Mouse (Mus musculus): Measurements from ENCODE around the gene Nt5c2. TPM values are rescaled to one million over a fixed set of nuclear protein-coding genes. Genes with fewer than 3 reads are reported as not detected.

The Nt5c2 gene
- polyA plus RNA-seq, 1 experiment from 2014 or later: 73.5 TPM

DNA sequence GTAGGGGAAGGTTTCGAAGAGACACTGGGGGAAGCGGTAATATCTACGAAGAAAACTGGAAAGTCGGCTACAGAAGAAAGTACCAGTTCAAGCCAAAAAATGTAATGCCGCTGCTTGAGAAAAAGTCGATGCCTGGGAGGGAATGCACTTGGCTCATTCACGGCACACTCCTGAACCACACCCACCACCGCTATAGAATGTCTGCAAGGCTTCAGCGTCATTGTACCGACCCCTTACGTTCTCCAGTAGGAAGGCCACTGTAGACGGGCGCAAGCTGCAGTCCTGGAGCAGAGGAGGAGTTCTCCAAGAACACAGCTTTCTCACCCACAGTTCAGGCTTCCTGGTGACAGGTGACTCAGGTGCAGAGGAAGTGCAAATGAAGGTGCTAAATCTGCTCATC, 8.6 kb upstream of the Nt5c2 start:
- no peak overlapping the region for H3K4me3 ChIP-seq (ENCODE audit: low read depth, low read length)
- no peak overlapping the region for H3K27ac ChIP-seq (ENCODE audit: low read depth, low read length)
- ATAC-seq (ENCODE audit: low FRiP score) (no peak), DNase-seq (ENCODE audit: low spot score, missing footprints) (no peak)
- H3K27me3 ChIP-seq (ENCODE audit: control insufficient read depth, insufficient read depth, low read length): no peaks in the 10 kb centered on the region
- 90% methylated on average over 13 of the region's 13 CpGs for WGBS
- no peaks in the 10 kb centered on the region for H3K36me3 ChIP-seq (ENCODE audit: control insufficient read depth, insufficient read depth, low read length)
- H3K9me3 ChIP-seq (ENCODE audit: control insufficient read depth, low read length): no peaks in the 10 kb centered on the region
- no peak overlapping the region for H3K9ac ChIP-seq (ENCODE audit: low read length)
- H3K4me2 ChIP-seq: no peak overlapping the region
- H3K4me1 ChIP-seq (ENCODE audit: control insufficient read depth, insufficient read depth, low read length): peaks cover 2% of the 10 kb centered on the region; the same call in 1 of the 2 replicates

DNA sequence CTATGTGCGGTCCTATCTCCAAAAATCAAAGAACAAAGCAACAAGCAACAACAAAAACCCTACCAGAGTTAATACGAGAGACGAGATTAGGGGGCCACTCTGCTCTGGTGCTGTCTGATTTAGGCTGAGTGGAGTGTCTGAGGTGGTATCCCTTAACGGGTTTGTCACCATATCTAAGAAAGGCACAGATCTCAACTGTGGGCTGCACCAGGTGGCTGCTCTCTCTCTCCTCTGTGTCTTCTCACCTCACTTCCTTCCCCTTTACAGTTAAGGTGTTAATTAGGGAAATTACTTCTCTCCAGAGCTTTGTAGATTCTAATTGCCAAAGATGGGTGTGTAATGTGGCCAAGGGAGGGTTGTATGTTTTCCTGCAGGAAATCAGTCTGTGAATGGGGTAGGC, 7.8 kb upstream of the Nt5c2 start:
- Histone ChIP-seq H3K9ac (ENCODE audit: low read length) (no peak overlapping the region), H3K27me3 (ENCODE audit: control insufficient read depth, insufficient read depth, low read length) (no peaks in the 10 kb centered on the region), H3K9me3 (ENCODE audit: control insufficient read depth, low read length) (no peaks in the 10 kb centered on the region), H3K4me2 (no peak overlapping the region), H3K4me3 (ENCODE audit: low read depth, low read length) (no peak overlapping the region), H3K36me3 (ENCODE audit: control insufficient read depth, insufficient read depth, low read length) (no peaks in the 10 kb centered on the region), H3K4me1 (ENCODE audit: control insufficient read depth, insufficient read depth, low read length) (peaks cover 2% of the 10 kb centered on the region; the same call in 1 of the 2 replicates), H3K27ac (ENCODE audit: low read depth, low read length) (no peak overlapping the region)
- ATAC-seq (ENCODE audit: low FRiP score) (no peak), DNase-seq (ENCODE audit: low spot score, missing footprints) (no peak)
- WGBS: 91% methylated on average over 4 of the region's 4 CpGs

DNA sequence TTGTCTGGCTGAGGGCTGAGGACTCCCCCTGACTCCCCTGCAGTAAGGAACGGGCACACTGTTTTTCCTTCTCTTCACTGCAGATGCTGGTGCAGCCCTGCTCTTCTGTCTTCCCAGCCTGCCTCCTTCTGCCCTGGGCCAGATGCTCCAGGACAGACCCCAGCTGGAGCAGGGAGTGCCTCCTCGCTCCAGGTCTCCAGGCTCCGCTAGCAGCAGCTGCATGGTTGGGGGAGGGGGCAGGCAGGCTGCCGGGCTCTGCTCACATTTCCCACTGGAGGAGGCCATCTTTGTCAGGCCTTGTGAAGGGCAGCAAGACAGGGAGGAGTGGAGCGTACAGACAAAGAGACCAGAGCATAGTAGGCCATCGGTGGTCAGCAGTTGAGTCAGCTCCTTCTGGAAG, 4.4 kb upstream of the Nt5c2 start:
- WGBS: 22% methylated on average over 6 of the region's 6 CpGs
- Histone ChIP-seq H3K9me3 (ENCODE audit: control insufficient read depth, low read length) (no peaks in the 10 kb centered on the region), H3K4me1 (ENCODE audit: control insufficient read depth, insufficient read depth, low read length) (peaks cover 13% of the 10 kb centered on the region), H3K27ac (ENCODE audit: low read depth, low read length) (peak overlapping the region; percentile 47), H3K36me3 (ENCODE audit: control insufficient read depth, insufficient read depth, low read length) (no peaks in the 10 kb centered on the region), H3K27me3 (ENCODE audit: control insufficient read depth, insufficient read depth, low read length) (peaks cover 20% of the 10 kb centered on the region), H3K4me2 (peak overlapping the region; percentile 41), H3K4me3 (ENCODE audit: low read depth, low read length) (peak overlapping the region; percentile 27), H3K9ac (ENCODE audit: low read length) (peak overlapping the region; percentile 42; the same call in 1 of the 2 replicates)
- peak; percentile 67 for ATAC-seq (ENCODE audit: low FRiP score)
- no peak for DNase-seq (ENCODE audit: low spot score, missing footprints)

DNA sequence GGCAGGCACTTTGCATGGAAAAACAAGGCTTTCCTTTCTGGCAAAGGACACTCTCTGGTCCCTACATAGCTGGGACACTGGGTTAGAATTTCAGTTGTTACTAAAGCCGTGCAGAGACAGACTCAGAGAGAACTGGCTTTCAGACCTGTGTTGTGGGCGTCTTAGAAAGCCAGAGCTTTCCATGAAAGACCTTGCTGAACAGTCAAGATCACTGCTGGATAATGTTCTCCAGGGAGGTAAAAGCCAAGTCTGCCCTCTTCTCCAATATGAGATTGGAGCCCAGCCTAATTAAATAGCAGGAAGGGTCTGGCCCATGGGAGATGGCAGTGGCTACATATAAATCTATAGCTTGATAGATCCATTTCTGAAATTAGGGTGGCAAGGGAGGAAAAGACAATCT, 3.4 kb upstream of the Nt5c2 start:
- Histone ChIP-seq H3K9me3 (ENCODE audit: control insufficient read depth, low read length) (no peaks in the 10 kb centered on the region), H3K36me3 (ENCODE audit: control insufficient read depth, insufficient read depth, low read length) (no peaks in the 10 kb centered on the region), H3K4me2 (peak overlapping the region; percentile 41), H3K27ac (ENCODE audit: low read depth, low read length) (peak overlapping the region; percentile 46), H3K9ac (ENCODE audit: low read length) (peak overlapping the region; percentile 32), H3K27me3 (ENCODE audit: control insufficient read depth, insufficient read depth, low read length) (peaks cover 30% of the 10 kb centered on the region), H3K4me3 (ENCODE audit: low read depth, low read length) (peak overlapping the region; percentile 27), H3K4me1 (ENCODE audit: control insufficient read depth, insufficient read depth, low read length) (peaks cover 13% of the 10 kb centered on the region)
- 38% methylated on average over 2 of the region's 2 CpGs for WGBS
- DNase-seq (ENCODE audit: low spot score, missing footprints): peak; percentile 83
- ATAC-seq (ENCODE audit: low FRiP score): no peak

DNA sequence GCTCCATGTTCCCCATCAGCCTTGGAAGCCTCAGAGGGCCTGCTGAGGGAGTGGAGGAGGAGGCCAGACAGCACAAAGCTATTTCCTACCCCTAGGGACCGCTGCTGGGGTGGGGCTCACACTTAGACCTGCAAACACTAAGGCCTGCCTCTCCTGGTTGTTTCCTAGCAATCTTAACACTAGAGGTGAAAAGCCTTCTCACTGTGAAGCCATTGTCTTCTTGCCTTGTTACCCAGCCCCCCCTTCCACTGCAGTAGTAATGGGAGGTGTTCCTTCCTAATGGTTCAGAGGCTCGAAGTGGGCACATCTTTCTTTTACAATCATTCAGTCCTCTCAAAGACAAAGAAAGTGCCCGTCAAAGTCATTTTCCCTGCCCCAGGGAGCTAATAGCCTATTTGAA, 2.9 kb upstream of the Nt5c2 start:
- ATAC-seq (ENCODE audit: low FRiP score) (no peak), DNase-seq (ENCODE audit: low spot score, missing footprints) (peak; percentile 67)
- Histone ChIP-seq H3K4me3 (ENCODE audit: low read depth, low read length) (peak overlapping the region; percentile 27), H3K27me3 (ENCODE audit: control insufficient read depth, insufficient read depth, low read length) (peaks cover 35% of the 10 kb centered on the region), H3K36me3 (ENCODE audit: control insufficient read depth, insufficient read depth, low read length) (no peaks in the 10 kb centered on the region), H3K9me3 (ENCODE audit: control insufficient read depth, low read length) (no peaks in the 10 kb centered on the region), H3K27ac (ENCODE audit: low read depth, low read length) (peak overlapping the region; percentile 46), H3K4me1 (ENCODE audit: control insufficient read depth, insufficient read depth, low read length) (peaks cover 13% of the 10 kb centered on the region), H3K9ac (ENCODE audit: low read length) (peak overlapping the region; percentile 32), H3K4me2 (peak overlapping the region; percentile 41)
- 6% methylated on average over 3 of the region's 3 CpGs for WGBS

DNA sequence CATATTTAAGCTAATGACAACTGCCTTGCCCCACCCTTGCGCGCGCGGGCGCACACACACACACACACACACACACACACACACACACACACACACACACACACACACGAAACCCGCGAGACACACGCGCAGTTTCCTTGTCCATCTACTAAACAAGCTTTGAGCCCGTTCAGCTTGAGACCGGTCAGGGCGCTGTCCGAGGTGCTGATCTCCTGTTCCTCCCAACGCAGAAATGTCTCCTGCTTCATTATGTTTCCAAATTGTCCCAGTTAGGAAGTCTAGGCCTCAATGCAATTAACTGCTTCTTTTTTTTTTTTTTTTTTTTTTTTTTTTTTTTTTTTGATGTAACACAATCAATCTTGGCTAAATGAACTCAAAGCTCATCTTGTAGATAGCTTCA, 1.5 kb upstream of the Nt5c2 start:
- H3K27me3 ChIP-seq (ENCODE audit: control insufficient read depth, insufficient read depth, low read length): peaks cover 39% of the 10 kb centered on the region
- H3K9me3 ChIP-seq (ENCODE audit: control insufficient read depth, low read length): no peaks in the 10 kb centered on the region
- WGBS: under 1% methylated on average over 15 of the region's 15 CpGs

DNA sequence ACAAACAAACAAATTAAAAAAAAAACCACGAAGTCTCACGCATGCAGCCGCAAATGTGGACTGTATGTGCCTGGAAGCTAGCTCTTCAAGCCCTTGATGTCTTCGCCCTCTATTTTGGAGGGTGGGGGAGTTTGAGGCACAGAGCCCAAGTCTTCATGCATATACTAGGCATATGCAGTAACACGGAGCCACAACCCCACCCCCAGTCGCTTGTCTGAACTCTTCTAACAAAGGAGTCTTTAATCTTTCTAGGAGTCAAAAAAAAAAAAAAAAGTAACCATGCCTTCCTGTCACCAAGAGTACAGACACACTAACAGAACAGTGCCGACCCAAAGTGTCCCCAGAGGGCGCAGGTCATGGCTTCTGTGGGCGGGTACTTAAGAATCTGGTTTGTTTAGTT, 1.0 kb upstream of the Nt5c2 start:
- no peak for DNase-seq (ENCODE audit: low spot score, missing footprints)
- peak overlapping the region; percentile 65 for H3K9ac ChIP-seq (ENCODE audit: low read length)
- WGBS: 1% methylated on average over 9 of the region's 9 CpGs
- peak overlapping the region; percentile 52 for H3K4me2 ChIP-seq
- H3K9me3 ChIP-seq (ENCODE audit: control insufficient read depth, low read length): no peaks in the 10 kb centered on the region
- no peaks in the 10 kb centered on the region for H3K36me3 ChIP-seq (ENCODE audit: control insufficient read depth, insufficient read depth, low read length)
- peaks cover 39% of the 10 kb centered on the region for H3K27me3 ChIP-seq (ENCODE audit: control insufficient read depth, insufficient read depth, low read length)
- no peak for ATAC-seq (ENCODE audit: low FRiP score)
- H3K4me3 ChIP-seq (ENCODE audit: low read depth, low read length): peak overlapping the region; percentile 49
- peaks cover 13% of the 10 kb centered on the region for H3K4me1 ChIP-seq (ENCODE audit: control insufficient read depth, insufficient read depth, low read length)
- peak overlapping the region; percentile 65; the same call in 1 of the 2 replicates for H3K27ac ChIP-seq (ENCODE audit: low read depth, low read length)

More for the DNA sequence above, 1.5 kb upstream of the Nt5c2 start:
- ATAC-seq (ENCODE audit: low FRiP score) (no peak), DNase-seq (ENCODE audit: low spot score, missing footprints) (peak; percentile 96)
- Histone ChIP-seq H3K36me3 (ENCODE audit: control insufficient read depth, insufficient read depth, low read length) (no peaks in the 10 kb centered on the region), H3K9ac (ENCODE audit: low read length) (peak overlapping the region; percentile 65), H3K4me1 (ENCODE audit: control insufficient read depth, insufficient read depth, low read length) (peaks cover 13% of the 10 kb centered on the region), H3K27ac (ENCODE audit: low read depth, low read length) (no peak overlapping the region; the same call in 1 of the 2 replicates), H3K4me3 (ENCODE audit: low read depth, low read length) (peak overlapping the region; percentile 49), H3K4me2 (peak overlapping the region; percentile 52; the same call in 1 of the 2 replicates)

DNA sequence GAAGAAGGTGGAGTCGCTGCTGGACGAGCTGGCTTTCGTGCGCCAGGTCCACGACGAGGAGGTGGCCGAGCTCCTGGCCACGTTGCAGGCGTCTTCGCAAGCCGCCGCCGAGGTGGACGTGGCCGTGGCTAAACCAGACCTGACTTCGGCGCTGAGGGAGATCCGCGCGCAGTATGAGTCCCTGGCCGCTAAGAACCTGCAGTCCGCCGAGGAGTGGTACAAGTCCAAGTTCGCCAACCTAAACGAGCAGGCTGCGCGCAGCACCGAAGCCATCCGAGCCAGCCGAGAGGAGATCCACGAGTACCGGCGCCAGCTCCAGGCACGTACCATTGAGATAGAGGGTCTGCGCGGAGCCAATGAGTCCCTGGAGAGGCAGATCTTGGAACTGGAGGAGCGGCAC, 443 bp upstream of the Nt5c2 start:
- no peaks in the 10 kb centered on the region for H3K36me3 ChIP-seq (ENCODE audit: control insufficient read depth, insufficient read depth, low read length)
- H3K4me2 ChIP-seq: peak overlapping the region; percentile 52
- H3K4me3 ChIP-seq (ENCODE audit: low read depth, low read length): peak overlapping the region; percentile 49
- peaks cover 13% of the 10 kb centered on the region for H3K4me1 ChIP-seq (ENCODE audit: control insufficient read depth, insufficient read depth, low read length)
- DNase-seq (ENCODE audit: low spot score, missing footprints) (peak; percentile 92), ATAC-seq (ENCODE audit: low FRiP score) (peak; percentile 6; the same call in 1 of the 2 replicates)
- peaks cover 39% of the 10 kb centered on the region for H3K27me3 ChIP-seq (ENCODE audit: control insufficient read depth, insufficient read depth, low read length)
- H3K9ac ChIP-seq (ENCODE audit: low read length): peak overlapping the region; percentile 65
- H3K9me3 ChIP-seq (ENCODE audit: control insufficient read depth, low read length): no peaks in the 10 kb centered on the region
- 1% methylated on average over 37 of the region's 37 CpGs for WGBS
- peak overlapping the region; percentile 65 for H3K27ac ChIP-seq (ENCODE audit: low read depth, low read length)

DNA sequence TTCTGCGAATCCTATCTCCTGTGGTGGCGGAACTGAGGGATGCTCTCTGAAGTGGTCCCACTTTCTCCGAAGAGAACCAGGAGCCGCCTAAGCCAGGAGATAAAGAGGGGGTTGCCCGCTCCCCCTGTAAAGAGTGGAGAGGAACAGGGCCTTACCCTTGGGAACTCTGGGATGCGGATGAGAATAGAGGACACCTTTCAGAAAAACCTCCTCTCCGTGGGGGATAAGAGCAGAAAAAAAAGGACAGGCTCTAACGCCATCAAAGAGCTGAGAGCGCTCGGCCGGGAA, 850 bp downstream of the Nt5c2 start:
- DNase-seq (ENCODE audit: low spot score, missing footprints) (peak; percentile 90), ATAC-seq (ENCODE audit: low FRiP score) (no peak; the same call in 1 of the 2 replicates)
- peak overlapping the region; percentile 52 for H3K4me2 ChIP-seq
- peak overlapping the region; percentile 73 for H3K27ac ChIP-seq (ENCODE audit: low read depth, low read length)
- H3K9ac ChIP-seq (ENCODE audit: low read length): peak overlapping the region; percentile 65
- peak overlapping the region; percentile 49 for H3K4me3 ChIP-seq (ENCODE audit: low read depth, low read length)
- no peaks in the 10 kb centered on the region for H3K36me3 ChIP-seq (ENCODE audit: control insufficient read depth, insufficient read depth, low read length)
- WGBS: 2% methylated on average over 11 of the region's 11 CpGs
- peaks cover 39% of the 10 kb centered on the region for H3K27me3 ChIP-seq (ENCODE audit: control insufficient read depth, insufficient read depth, low read length)
- peaks cover 11% of the 10 kb centered on the region for H3K4me1 ChIP-seq (ENCODE audit: control insufficient read depth, insufficient read depth, low read length)
- no peaks in the 10 kb centered on the region for H3K9me3 ChIP-seq (ENCODE audit: control insufficient read depth, low read length)

Measured in midbrain, embryonic 11.5 days (tissue).